24 mouse cellular contexts compared by ENCODE assay signal in genomic region chr15:51255203-51255615, GRCm38 (mm10).
A peak's percentile ranks its signal among the peaks of the same experiment; 100 is the strongest.
DNase-seq lines count a peak whose midpoint lies in the region; ATAC-seq and TF ChIP-seq lines count a peak whose summit lies in the region.
"Had no signal": no experiment of that assay in that cellular context is flagged by ENCODE, and none has a peak within 500 bp of the region (broad histone marks: within the 10 kb centered on the region; RNA-seq: fewer than 3 reads in every experiment).

No protein-coding gene starts in this region.

- no peak overlapping the region for H3K4me2 ChIP-seq in lung, postnatal 0 days (replicated peaks; ENCODE audit: low read depth, low read length)
- H3K4me2 ChIP-seq: embryonic facial prominence, embryonic 12.5 days; heart, embryonic 11.5 days; hindbrain, embryonic 15.5 days had no signal

- H3K4me1 ChIP-seq in lung, postnatal 0 days (ENCODE audit: insufficient read depth, low read depth, low read length) = no peaks in the 10 kb centered on the region
- no peaks in the 10 kb centered on the region for H3K4me1 ChIP-seq in embryonic facial prominence, embryonic 10.5 days
- H3K4me1 ChIP-seq: embryonic facial prominence, embryonic 12.5 days; hindbrain, embryonic 10.5 days; hindbrain, embryonic 15.5 days had no signal

- peak; percentile 33; the same call in 1 of the 2 replicates for TF ChIP-seq EP300 in lung, postnatal 0 days (IDR thresholded peaks at IDR 0.05)

- no peak for TF ChIP-seq CTCF in lung, postnatal 0 days (IDR thresholded peaks at IDR 0.05)

- no peaks in the 10 kb centered on the region for H3K27me3 ChIP-seq in lung, postnatal 0 days (replicated peaks; ENCODE audit: insufficient read depth, low read length)
- no peaks in the 10 kb centered on the region for H3K27me3 ChIP-seq in embryonic facial prominence, embryonic 10.5 days (replicated peaks; ENCODE audit: low read depth, poor library complexity, severe bottlenecking)
- H3K27me3 ChIP-seq: embryonic facial prominence, embryonic 12.5 days; hindbrain, embryonic 15.5 days; Patski had no signal

- no peak overlapping the region for H3K4me3 ChIP-seq in lung, postnatal 0 days (ENCODE audit: low read depth, low read length)
- H3K4me3 ChIP-seq in embryonic facial prominence, embryonic 10.5 days = no peak overlapping the region
- H3K4me3 ChIP-seq: embryonic facial prominence, embryonic 12.5 days; heart, adult 2 months; hindbrain, embryonic 10.5 days; hindbrain, embryonic 15.5 days had no signal

- peak; percentile 58 for DNase-seq in lung, postnatal 0 days (ENCODE audit: low spot score)
- DNase-seq in lung, postnatal 36 days = no peak
- DNase-seq in fat pad, adult 2 months (ENCODE audit: extremely low read depth, low read depth, low spot score) = peak; percentile 58
- DNase-seq in cerebellum, adult 18-20 months = no peak
- no peak for DNase-seq in spleen, postnatal 36 days (ENCODE audit: low spot score in 2 of 2)
- no peak for DNase-seq in embryonic facial prominence, embryonic 10.5 days (ENCODE audit: low spot score)
- DNase-seq: adrenal gland, postnatal 14 days; cerebellum, adult 11-12 months; cerebellum, adult 9-11 months; cerebellum, postnatal 36 days; embryo, embryonic 11 days; gastrocnemius, postnatal 36 days; heart, adult 2 months had no signal

- H3K9me3 ChIP-seq in lung, postnatal 0 days (ENCODE audit: low read length) = no peaks in the 10 kb centered on the region
- no peaks in the 10 kb centered on the region for H3K9me3 ChIP-seq in embryonic facial prominence, embryonic 10.5 days
- H3K9me3 ChIP-seq: embryonic facial prominence, embryonic 12.5 days; G1E; hindbrain, embryonic 10.5 days; hindbrain, embryonic 15.5 days had no signal

- peak; percentile 78 for ATAC-seq in lung, postnatal 0 days
- peak; percentile 61 for ATAC-seq in megakaryocyte progenitor cell, adult 5-6 weeks (replicated peaks; ENCODE audit: poor library complexity)
- ATAC-seq: activated CD4-positive, CD25-positive, alpha-beta regulatory T cell, adult 4 months; CD4-positive, CD25-positive, alpha-beta regulatory T cell, adult 4 months; forebrain, embryonic 14.5 days; intestine, embryonic 16.5 days; Patski had no signal

- no peaks in the 10 kb centered on the region for H3K36me3 ChIP-seq in lung, postnatal 0 days (ENCODE audit: insufficient read depth, low read length)
- no peaks in the 10 kb centered on the region for H3K36me3 ChIP-seq in embryonic facial prominence, embryonic 10.5 days (replicated peaks)
- H3K36me3 ChIP-seq: embryonic facial prominence, embryonic 12.5 days; G1E; hindbrain, embryonic 10.5 days; hindbrain, embryonic 15.5 days had no signal

- H3K27ac ChIP-seq in lung, postnatal 0 days (ENCODE audit: low read length) = no peak overlapping the region
- no peak overlapping the region for H3K27ac ChIP-seq in embryonic facial prominence, embryonic 10.5 days (replicated peaks)
- H3K27ac ChIP-seq: embryonic facial prominence, embryonic 12.5 days; heart, adult 2 months; hindbrain, embryonic 10.5 days; hindbrain, embryonic 15.5 days had no signal

- no peak overlapping the region for H3K9ac ChIP-seq in lung, postnatal 0 days (replicated peaks; ENCODE audit: low read depth)
- H3K9ac ChIP-seq: embryonic facial prominence, embryonic 12.5 days; hindbrain, embryonic 15.5 days had no signal

Comparison
In these comparisons a context has a peak if more than half of its experiments do, and no peak if none do; other contexts are left out.
1. DNase-seq: peak in lung, postnatal 0 days (single experiment) and fat pad, adult 2 months (single experiment); none in lung, postnatal 36 days (single experiment), cerebellum, adult 18-20 months (0 of 2), spleen, postnatal 36 days (0 of 2) and embryonic facial prominence, embryonic 10.5 days (single experiment).